Mouse (Mus musculus) heart, embryonic 16.5 days (tissue): ENCODE measurements around the gene Hist1h3c. TPM values are rescaled to one million over a fixed set of nuclear protein-coding genes. Genes with fewer than 3 reads are reported as not detected.

ENCODE experiments used
- ATAC-seq: fragments of 200-750 bp; cut with Nextera tagmentation; replicated peaks from 2 replicates; pipeline ENCODE4 v1.8.0; 2017; ENCODE audit warnings: moderate number of reproducible peaks; ENCODE audit not compliant: insufficient read depth, low FRiP score; ENCODE audit errors: extremely low read depth
- H3K27ac ChIP-seq: fragments of 300-500 bp; sonication (generic); 2 replicates; pipeline ENCODE4 v1.5.1; 2014; ENCODE audit warnings: mild to moderate bottlenecking, low read length, control low read depth, moderate library complexity
- H3K27me3 ChIP-seq: fragments of 300-500 bp; sonication (generic); 2 replicates; pipeline ENCODE4 v1.6.1; 2014; ENCODE audit warnings: low read length, mixed read lengths; ENCODE audit not compliant: control insufficient read depth, insufficient read depth
- H3K36me3 ChIP-seq: fragments of 300-500 bp; sonication (generic); 2 replicates; pipeline ENCODE4 v1.6.1; 2014; ENCODE audit not compliant: control insufficient read depth, insufficient read depth
- H3K4me1 ChIP-seq: fragments of 300-500 bp; sonication (generic); 2 replicates; pipeline ENCODE4 v1.6.1; 2014; ENCODE audit warnings: low read length, mixed read lengths; ENCODE audit not compliant: control insufficient read depth, insufficient read depth
- H3K4me2 ChIP-seq: fragments of 300-500 bp; sonication (generic); 2 replicates; pipeline ENCODE4 v1.6.1; 2014; ENCODE audit warnings: low read depth, mild to moderate bottlenecking, control low read depth, low read length
- H3K4me3 ChIP-seq: fragments of 300-500 bp; sonication (generic); 2 replicates; pipeline ENCODE4 v1.5.1; 2014; ENCODE audit warnings: mild to moderate bottlenecking, control low read depth, low read length
- H3K9ac ChIP-seq: fragments of 300-500 bp; sonication (generic); 2 replicates; pipeline ENCODE4 v1.6.1; 2014; ENCODE audit warnings: low read length, control low read depth
- H3K9me3 ChIP-seq: fragments of 300-500 bp; sonication (generic); replicated peaks from 2 replicates; pipeline ENCODE4 v1.6.1; 2016; ENCODE audit warnings: low read length; ENCODE audit not compliant: control insufficient read depth
- WGBS: fragments of 180-500 bp; shearing (Covaris S2); extraction: QIAGEN DNeasy Blood & Tissue Kit; methylation state at CpG from one replicate; pipeline ENCODE4 v1.1.7; 2014; 5-methylcytosine and 5-hydroxymethylcytosine counted together
- microRNA-seq: library from miRNA; unstranded; fragments of <30 nt; microRNA quantifications from one replicate; pipeline ENCODE4, GENCODE M21; 2017
- polyA plus RNA-seq: library from polyadenylated mRNA; unstranded; fragments of >200 nt; fragmentation: Nextera tagmentation; extraction: Ambion mirVana; gene quantifications from 2 replicates; pipeline ENCODE4 v1.2.1, GENCODE M21; 2015

Gene Hist1h3c
- polyA plus RNA-seq, 1 experiment from 2014 or later: 3.8 TPM

- Histone ChIP-seq H3K4me2 (peak within 1 kb of the TSS; percentile 29), H3K27ac (0 out of 2 replicates have a peak within 1 kb of the TSS, but pooled peaks have one; percentile 5), H3K9me3 (no peaks in the 10 kb centered on the region), H3K4me3 (no peak within 1 kb of the TSS), H3K4me1 (peaks cover 6% of the 10 kb centered on the region; the same call in 1 of the 2 replicates), H3K36me3 (no peaks in the 10 kb centered on the region), H3K27me3 (no peaks in the 10 kb centered on the region), H3K9ac (no peak within 1 kb of the TSS)
- WGBS: 48% methylated on average over 13 of the region's 13 CpGs
- no peak for ATAC-seq
Observed at GRCm38 (mm10) chr13:23695514-23695913, 49.9 kb downstream of the Hist1h3c start, which contains the start of gene Hist1h1t. Gene Hist1h1t, plus strand, starts transcription at chr13:23695814.

Small RNA genes within 50 kb of the gene (microRNA-seq; reads per million reads assigned to microRNA genes)
- gene Gm44314 (not detected), gene Gm44484 (not detected)

Other genes starting within 250 kb of the Hist1h3c start
- 7.7 and 8.6 TPM in 2 replicates for gene Hist1h4h, start 214.6 kb downstream of the Hist1h3c start, polyA plus RNA-seq
- 3.8 and 9.2 TPM in 2 replicates for gene Hist1h2af, start 211.7 kb downstream of the Hist1h3c start, polyA plus RNA-seq
- 2.0 and 2.2 TPM in 2 replicates for gene Hist1h3g, start 210.2 kb downstream of the Hist1h3c start, polyA plus RNA-seq
- 0.38 and 0.52 TPM in 2 replicates for gene Hist1h2bh, start 202.2 kb downstream of the Hist1h3c start, polyA plus RNA-seq
- 0.20 and 0.37 TPM in 2 replicates for gene Hist1h3f, start 201.6 kb downstream of the Hist1h3c start, polyA plus RNA-seq
- gene Hist1h4f, start 194.0 kb downstream of the Hist1h3c start, polyA plus RNA-seq: 0.53 TPM in 1 of 2 replicates, not detected in the other
- 0.21 and 0.37 TPM in 2 replicates for gene Hist1h1d, start 192.3 kb downstream of the Hist1h3c start, polyA plus RNA-seq
- 1.7 and 2.1 TPM in 2 replicates for gene Hist1h3e, start 183.2 kb downstream of the Hist1h3c start, polyA plus RNA-seq
- gene Hist1h2ae, start 174.4 kb downstream of the Hist1h3c start, polyA plus RNA-seq: 34.0 and 34.2 TPM in 2 replicates
- gene Hist1h2bg, start 174.2 kb downstream of the Hist1h3c start, polyA plus RNA-seq: 4.2 and 5.1 TPM in 2 replicates
- 0.37 and 2.4 TPM in 2 replicates for gene Hist1h2bf, start 171.4 kb downstream of the Hist1h3c start, polyA plus RNA-seq
- gene Hist1h2ad, start 171.2 kb downstream of the Hist1h3c start, polyA plus RNA-seq: 1.2 and 1.8 TPM in 2 replicates
- gene Hist1h3d, start 169.8 kb downstream of the Hist1h3c start, polyA plus RNA-seq: 1.4 and 1.8 TPM in 2 replicates
- gene Hist1h4d, start 164.0 kb downstream of the Hist1h3c start, polyA plus RNA-seq: 48.7 and 49.1 TPM in 2 replicates
- 1.9 and 2.0 TPM in 2 replicates for gene Hist1h2be, start 124.5 kb downstream of the Hist1h3c start, polyA plus RNA-seq
- gene Hist1h1e, start 123.0 kb downstream of the Hist1h3c start, polyA plus RNA-seq: 10.4 and 11.5 TPM in 2 replicates
- gene Hist1h2ac, start 61.7 kb downstream of the Hist1h3c start, polyA plus RNA-seq: 0.52 and 0.75 TPM in 2 replicates
- 49.7 and 53.7 TPM in 2 replicates for gene Hist1h2bc, start 61.4 kb downstream of the Hist1h3c start, polyA plus RNA-seq
- not detected in 2 replicates for gene Hist1h1t, start 49.8 kb downstream of the Hist1h3c start, polyA plus RNA-seq
- 1.9 and 2.8 TPM in 2 replicates for gene Hist1h4c, start 47.1 kb downstream of the Hist1h3c start, polyA plus RNA-seq
- 11.7 and 14.9 TPM in 2 replicates for gene Hfe, start 34.7 kb downstream of the Hist1h3c start, polyA plus RNA-seq
- gene Hist1h1c, start 6.8 kb downstream of the Hist1h3c start, polyA plus RNA-seq: 38.0 and 38.5 TPM in 2 replicates
- 0.98 and 2.2 TPM in 2 replicates for gene Hist1h2bb, start 1.1 kb upstream of the Hist1h3c start, polyA plus RNA-seq
- 17.0 and 20.0 TPM in 2 replicates for gene Hist1h2ab, start 5.5 kb upstream of the Hist1h3c start, polyA plus RNA-seq
- 3.2 and 5.0 TPM in 2 replicates for gene Hist1h3b, start 6.7 kb upstream of the Hist1h3c start, polyA plus RNA-seq
- 1.2 and 1.5 TPM in 2 replicates for gene Hist1h4b, start 11.4 kb upstream of the Hist1h3c start, polyA plus RNA-seq
- 0.32 TPM in 1 of 2 replicates, not detected in the other for gene Hist1h4a, start 15.6 kb upstream of the Hist1h3c start, polyA plus RNA-seq
- 1.5 and 3.4 TPM in 2 replicates for gene Hist1h3a, start 16.8 kb upstream of the Hist1h3c start, polyA plus RNA-seq
- 0.79 and 0.97 TPM in 2 replicates for gene Hist1h1a, start 18.1 kb upstream of the Hist1h3c start, polyA plus RNA-seq
- 0.10 TPM in 1 of 2 replicates, not detected in the other for gene Trim38, start 24.3 kb upstream of the Hist1h3c start, polyA plus RNA-seq
- not detected in 2 replicates for gene Slc17a2, start 61.4 kb upstream of the Hist1h3c start, polyA plus RNA-seq
- gene Slc17a3, start 93.8 kb upstream of the Hist1h3c start, polyA plus RNA-seq: not detected in 2 replicates
- gene Slc17a1, start 122.1 kb upstream of the Hist1h3c start, polyA plus RNA-seq: not detected in 2 replicates
- 0.09 TPM in 1 of 2 replicates, not detected in the other for gene Slc17a4, start 169.4 kb upstream of the Hist1h3c start, polyA plus RNA-seq
- not detected in 2 replicates for gene Hist1h2ba, start 188.6 kb upstream of the Hist1h3c start, polyA plus RNA-seq
- gene Hist1h2aa, start 188.9 kb upstream of the Hist1h3c start, polyA plus RNA-seq: not detected in 2 replicates
- gene Scgn, start 245.6 kb upstream of the Hist1h3c start, polyA plus RNA-seq: not detected in 2 replicates